Mouse (Mus musculus) neural tube, embryonic 14.5 days (tissue): ENCODE measurements around the gene Dcaf7. TPM values are rescaled to one million over a fixed set of nuclear protein-coding genes. Genes with fewer than 3 reads are reported as not detected.

Experiments used
- polyA plus RNA-seq: library from polyadenylated mRNA; unstranded; fragments of >200 nt; fragmentation: Nextera tagmentation; extraction: Ambion mirVana; gene quantifications from 2 replicates; pipeline ENCODE4 v1.2.1, GENCODE M21; 2014

Gene Dcaf7
- polyA plus RNA-seq, 1 experiment from 2014 or later: 143 TPM

Other genes with a start within 250 kb of the Dcaf7 start
- gene Cyb561, start 83.5 kb upstream of the Dcaf7 start, polyA plus RNA-seq: 37.7 and 38.1 TPM in 2 replicates
- 4.0 and 4.1 TPM in 2 replicates for gene Ace, start 68.9 kb upstream of the Dcaf7 start, polyA plus RNA-seq
- gene Ace3, start 42.2 kb upstream of the Dcaf7 start, polyA plus RNA-seq: not detected in 2 replicates
- 3.3 and 9.8 TPM in 2 replicates for gene Kcnh6, start 28.7 kb upstream of the Dcaf7 start, polyA plus RNA-seq
- gene Taco1, start 29.2 kb downstream of the Dcaf7 start, polyA plus RNA-seq: 7.1 and 7.3 TPM in 2 replicates
- gene Map3k3, start 47.7 kb downstream of the Dcaf7 start, polyA plus RNA-seq: 11.0 and 15.9 TPM in 2 replicates
- 0.88 TPM in 1 of 2 replicates, not detected in the other for gene Gm10840, start 124.0 kb downstream of the Dcaf7 start, polyA plus RNA-seq
- 120 and 140 TPM in 2 replicates for gene Limd2, start 124.0 kb downstream of the Dcaf7 start, polyA plus RNA-seq
- gene Strada, start 165.3 kb downstream of the Dcaf7 start, polyA plus RNA-seq: 33.0 and 34.8 TPM in 2 replicates
- 78.3 and 99.4 TPM in 2 replicates for gene Ccdc47, start 179.5 kb downstream of the Dcaf7 start, polyA plus RNA-seq
- 73.2 and 97.4 TPM in 2 replicates for gene Ddx42, start 180.1 kb downstream of the Dcaf7 start, polyA plus RNA-seq
- 29.6 and 36.3 TPM in 2 replicates for gene Ftsj3, start 219.2 kb downstream of the Dcaf7 start, polyA plus RNA-seq
- gene Psmc5, start 219.3 kb downstream of the Dcaf7 start, polyA plus RNA-seq: 300 and 322 TPM in 2 replicates
- gene Smarcd2, start 236.1 kb downstream of the Dcaf7 start, polyA plus RNA-seq: 10.3 and 21.4 TPM in 2 replicates
- gene Tcam1, start 239.8 kb downstream of the Dcaf7 start, polyA plus RNA-seq: 0.27 TPM in 1 of 2 replicates, not detected in the other